Mouse (Mus musculus): ENCODE results near the gene Pif1.
A peak's percentile ranks its signal among the peaks of the same experiment; 100 is the strongest.

Gene Pif1

DNA sequence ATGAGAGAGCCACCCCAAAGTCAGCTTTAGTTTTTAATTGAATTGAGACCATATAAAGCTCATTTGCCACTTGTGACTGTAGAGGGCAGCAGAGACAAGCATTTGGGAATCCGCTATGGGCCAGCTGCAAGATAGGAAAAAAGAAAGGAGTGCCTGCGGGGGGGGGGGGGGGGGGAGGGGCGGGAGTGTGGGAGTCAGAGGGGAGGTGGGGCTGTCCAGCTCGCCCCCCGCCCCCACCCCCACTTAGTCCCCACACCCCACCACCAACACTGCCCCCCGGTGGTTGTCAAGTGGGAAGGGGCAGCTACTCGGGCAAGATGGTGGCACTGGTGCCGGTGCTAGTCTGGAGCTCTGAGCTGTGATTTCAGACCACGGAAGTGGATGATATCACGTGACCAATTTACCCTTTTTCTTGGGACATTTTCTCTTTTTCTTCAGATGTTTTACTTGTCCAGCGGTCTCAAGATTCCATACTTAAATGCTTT is 11.8 kb downstream of the Pif1 start:
- no peak for ATAC-seq (ENCODE audit: low TSS enrichment)

DNA sequence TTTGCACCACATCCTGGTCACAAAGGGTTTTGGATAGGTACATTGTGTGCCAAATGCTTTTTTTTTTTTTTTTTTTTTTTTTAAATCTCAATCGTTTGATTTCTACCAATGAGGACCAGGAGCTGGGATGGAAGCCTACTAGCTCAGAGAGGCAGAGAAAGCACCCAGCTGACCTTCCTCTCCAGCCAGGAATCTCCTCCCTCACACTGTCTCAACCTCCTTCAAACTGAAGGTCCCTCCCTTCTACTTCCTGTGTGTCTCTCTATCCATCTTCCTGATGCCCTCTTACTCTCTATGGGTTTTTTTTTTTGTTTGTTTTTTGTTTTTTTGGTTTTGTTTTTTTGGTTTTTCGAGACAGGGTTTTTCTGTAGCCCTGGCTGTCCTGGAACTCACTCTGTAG is 14.0 kb downstream of the Pif1 start:
- no peak for ATAC-seq (ENCODE audit: low TSS enrichment)

DNA sequence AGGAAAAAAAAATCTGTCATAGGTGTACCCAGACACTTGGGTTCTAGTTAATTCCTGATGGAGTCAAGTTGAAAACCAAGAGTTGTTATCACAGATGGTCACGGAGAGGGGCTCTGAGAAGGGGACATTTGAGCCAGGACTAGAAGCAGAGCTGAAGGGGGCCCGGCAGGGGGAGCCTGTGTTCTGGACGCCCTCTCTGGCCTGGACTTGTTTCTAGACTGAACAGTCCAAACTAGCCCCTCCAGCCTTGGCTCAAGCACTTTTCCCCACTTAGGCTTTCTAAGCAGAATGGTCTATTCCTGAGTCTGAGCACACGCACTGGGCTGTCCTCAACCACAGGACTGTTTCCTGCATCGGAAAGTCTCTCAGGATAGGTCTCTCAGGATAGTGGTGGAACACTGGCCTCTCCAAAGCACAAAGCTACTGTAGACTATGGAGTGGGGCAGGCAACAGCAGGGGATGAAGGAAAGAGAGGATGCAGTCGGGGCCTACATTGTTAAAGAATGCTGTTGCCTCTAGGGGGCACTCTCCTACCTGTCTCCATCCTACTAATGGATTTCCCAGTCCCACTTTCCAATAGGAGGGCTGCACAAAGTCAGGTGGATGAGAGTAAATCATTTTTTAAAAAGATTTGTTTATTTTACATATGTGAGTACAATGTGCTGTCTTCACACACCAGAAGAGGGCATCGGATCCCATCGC is 16.6 kb downstream of the Pif1 start:
- no peak for ATAC-seq (ENCODE audit: low TSS enrichment)

DNA sequence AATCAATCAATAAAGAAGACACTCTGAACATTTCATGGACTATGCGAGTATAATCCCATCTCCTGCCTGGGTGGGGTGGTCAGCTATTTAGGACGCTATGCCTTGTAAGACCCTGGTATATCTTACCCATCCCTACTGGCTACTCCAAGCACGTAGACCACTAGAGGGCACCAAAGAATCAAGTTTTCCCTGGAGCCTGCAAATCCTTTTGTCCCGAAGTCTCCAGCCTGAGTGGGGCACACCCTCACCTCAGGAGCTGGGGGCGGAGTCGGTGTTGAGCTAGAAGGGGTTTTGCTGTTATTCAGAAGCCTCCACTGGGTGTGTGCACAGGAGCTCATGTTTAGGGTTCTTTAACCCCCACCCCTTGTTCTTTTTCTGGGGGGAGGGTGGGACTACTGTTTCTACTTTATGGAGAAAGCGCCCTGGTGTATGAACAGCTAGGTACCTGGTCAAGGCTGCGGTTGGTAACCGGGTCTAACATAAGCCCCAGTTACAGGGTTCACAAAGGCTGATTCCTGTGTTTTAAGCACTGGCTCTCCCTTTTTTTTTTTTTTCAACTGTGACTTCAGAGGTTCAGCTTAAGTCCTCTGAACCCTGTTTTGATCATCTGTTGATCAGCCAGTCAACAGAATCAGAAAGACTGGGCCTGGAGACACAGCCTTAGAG is 18.6 kb downstream of the Pif1 start:
- peak; percentile 74; the same call in 1 of the 2 replicates for ATAC-seq (ENCODE audit: low TSS enrichment)

DNA sequence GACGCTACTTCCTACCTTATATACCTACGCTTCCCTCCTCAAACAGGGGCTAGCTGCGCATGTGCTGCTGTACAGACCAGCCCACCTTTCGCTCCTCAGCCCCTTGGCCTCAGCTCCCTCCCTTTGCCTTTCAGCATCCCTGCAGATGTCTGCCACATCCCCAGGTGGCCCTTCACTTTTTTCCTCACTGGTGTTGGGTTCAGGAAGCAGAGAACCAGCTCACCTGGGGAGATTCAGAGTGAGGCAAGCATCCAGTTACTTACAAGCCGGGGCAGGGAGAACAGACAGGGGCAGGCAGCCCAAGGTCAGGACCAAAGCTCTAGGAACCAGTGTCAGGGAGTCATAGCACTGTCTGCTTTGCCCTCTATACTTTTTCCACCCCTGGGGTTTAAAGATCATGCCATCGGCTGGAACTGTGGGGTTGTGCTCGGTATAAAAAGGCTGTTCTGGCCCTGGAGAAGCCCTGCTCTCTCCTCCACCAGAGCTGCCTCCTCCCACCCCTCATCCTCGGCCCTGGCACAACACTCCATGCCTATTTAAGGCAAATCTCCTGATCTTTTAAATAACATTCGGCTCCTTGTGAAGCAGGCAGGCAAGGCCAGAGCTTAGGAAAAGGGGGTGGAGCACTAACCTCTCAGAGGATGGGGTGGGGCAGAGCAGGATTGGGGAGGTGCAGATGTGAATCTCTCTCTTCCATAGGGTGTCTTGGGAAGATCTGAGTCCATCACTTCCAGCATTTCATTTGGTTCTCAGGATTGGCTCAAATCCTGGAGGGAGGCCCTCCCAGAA is 19.6 kb downstream of the Pif1 start:
- no peak for ATAC-seq (ENCODE audit: low TSS enrichment)

DNA sequence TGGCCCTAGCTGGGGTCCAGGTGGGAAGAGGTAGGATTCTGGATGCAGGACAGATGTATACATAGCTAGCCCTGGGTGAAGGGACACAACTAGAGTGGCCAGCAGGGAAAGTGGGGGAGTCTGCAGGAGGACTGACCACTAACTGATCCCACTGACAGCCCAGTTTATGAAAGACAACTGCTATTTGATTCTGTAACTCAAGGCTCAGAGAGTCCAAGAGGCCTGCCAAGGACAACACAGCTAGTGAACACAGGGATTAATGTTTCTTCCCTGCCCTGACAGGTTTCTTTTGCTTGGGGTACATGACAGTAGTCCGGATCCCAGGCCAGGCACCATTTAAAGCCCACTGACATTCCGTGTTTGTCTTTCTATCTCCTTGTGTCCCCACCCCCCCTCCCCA is 20.2 kb downstream of the Pif1 start:
- ATAC-seq (ENCODE audit: low TSS enrichment), result no peak

DNA sequence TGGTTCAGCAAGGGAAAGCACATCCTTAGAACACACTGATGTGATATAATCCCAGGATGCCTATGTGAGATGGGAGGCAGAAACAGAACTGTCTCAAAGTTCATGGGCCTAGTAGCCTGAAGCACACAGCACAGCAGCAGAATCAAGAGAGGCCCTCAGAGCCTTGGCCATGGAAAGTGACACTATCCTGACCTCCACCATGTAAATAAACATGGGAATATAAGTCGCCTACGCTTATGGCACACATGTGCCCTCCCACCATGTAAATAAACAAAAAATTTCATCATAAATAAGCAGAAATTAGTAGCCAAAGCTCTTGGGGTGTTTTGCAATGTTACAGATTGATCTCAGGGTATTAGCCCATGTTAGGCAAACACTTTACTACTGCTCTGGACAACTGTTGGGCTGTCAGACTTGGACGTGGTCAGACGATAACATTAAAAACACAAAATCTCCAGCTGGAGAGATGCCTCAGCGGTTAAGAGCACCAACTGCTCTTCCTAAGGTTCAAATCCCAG is 25.1 kb downstream of the Pif1 start:
- no peak for ATAC-seq (ENCODE audit: low TSS enrichment)

DNA sequence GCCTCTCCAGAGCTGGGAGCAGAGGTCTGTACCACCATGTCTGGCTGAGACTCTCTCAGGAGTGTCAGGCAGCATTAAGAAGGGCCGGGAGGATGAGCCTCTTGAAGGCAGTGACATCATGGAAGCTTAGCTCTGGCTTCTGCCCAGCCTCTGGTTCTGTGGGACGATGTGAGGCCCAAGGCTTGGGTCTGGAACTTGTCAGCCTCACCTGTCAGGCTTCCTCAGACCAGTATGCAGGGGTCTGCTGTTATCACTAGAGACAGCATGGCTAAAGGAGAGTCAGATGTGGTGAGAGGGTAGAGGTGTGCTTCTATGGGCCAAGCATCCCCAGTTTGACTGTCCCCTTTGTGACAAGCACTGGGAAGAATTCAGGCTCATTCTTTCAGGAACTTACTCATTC is 26.1 kb downstream of the Pif1 start:
- ATAC-seq (ENCODE audit: low TSS enrichment), result no peak

DNA sequence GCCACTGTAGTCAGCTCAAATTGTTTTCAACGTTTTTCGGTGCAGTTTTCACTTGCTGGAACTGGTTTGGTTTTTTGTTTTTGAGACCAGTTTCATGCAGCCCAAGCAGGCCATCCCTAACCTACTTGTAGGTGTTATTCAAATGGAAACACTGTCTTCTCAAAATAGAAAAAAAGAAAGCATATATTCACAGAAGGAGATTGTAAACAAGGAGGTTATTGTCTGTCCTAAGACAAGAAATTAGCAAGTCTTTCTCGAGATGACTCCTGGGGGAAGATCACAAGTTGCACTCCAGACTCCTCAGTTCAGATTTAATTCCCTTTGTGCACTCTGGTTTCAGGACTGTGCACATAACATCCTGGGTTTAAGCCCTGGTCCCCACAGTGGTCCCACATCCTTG is 32.4 kb downstream of the Pif1 start:
- no peak for ATAC-seq (ENCODE audit: low TSS enrichment)

DNA sequence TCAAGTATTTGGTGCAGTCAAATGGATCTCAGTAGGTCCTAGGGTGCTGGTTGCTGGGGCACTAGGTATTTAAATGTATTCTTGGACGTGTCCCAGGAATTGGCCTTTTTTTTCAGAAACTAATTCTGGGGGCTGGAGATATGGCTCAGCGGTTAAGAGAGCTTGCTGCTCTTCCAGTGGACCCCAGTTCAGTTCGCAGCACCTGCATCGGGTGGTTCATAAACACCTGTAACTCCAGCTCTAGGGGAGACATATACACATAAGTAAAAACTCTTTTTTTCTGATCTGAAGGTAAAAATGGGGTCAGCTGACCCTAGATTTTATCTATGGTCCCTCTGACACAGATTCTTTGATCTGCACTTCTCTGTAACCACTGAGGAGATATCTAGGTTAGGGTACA is 34.2 kb downstream of the Pif1 start:
- no peak for ATAC-seq (ENCODE audit: low TSS enrichment)

DNA sequence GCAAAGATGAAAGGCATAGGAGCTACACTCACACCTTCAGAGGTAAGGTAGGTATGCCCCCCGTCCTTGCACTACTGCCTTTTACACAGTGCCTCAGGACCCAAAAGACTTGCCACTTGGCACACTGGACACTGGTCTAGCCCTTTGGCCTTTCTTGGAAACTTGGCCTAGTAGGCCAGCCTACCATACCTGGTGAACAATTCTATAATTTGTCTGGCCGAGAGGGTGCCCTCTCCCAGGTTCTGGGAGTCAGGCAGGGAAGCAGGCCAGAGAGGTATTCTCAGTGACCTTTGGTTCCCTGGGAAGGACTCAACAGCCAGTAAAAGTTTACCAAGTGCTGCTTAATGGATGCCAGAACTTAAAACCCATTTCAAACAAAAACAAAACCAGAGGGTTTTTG is 34.7 kb downstream of the Pif1 start:
- ATAC-seq (ENCODE audit: low TSS enrichment), result no peak

DNA sequence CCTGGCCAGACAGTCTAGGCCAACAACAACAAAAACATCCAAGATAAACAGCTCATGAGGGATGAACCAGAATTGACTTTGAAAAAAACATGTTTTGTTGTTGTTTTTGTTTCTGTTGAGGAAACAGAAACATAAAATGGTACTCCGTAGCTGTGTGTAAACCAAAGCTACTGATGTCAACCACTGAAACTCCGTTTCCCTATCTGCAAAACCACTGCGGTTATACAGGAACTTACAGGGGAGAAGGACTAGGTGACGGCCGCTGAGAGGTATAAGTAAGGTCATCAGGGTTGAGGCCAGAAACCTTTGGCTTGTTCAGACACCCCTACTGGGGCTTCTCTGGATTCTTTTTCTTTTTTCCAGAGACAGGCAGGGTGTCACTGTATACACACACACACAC is 35.9 kb downstream of the Pif1 start:
- ATAC-seq (ENCODE audit: low TSS enrichment), result no peak

DNA sequence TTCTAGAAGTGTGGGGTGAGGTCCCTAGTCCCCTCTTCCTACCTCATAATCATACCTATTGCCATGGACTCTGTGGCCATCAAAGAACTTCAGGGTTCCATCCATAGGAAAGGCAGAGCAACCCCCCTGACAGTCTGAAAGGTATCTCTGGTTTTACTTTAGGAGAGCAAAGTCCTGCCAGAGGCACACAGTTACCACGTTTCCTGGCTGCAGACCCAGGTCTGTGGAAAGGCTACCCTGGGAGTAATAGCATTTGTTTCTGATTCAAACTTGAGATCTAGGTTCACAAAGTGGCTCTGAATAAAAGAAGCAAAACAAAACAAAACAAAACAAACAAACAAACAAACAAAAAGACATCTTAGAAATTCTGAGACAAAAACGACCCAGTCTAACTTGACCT is 37.3 kb downstream of the Pif1 start:
- no peak for ATAC-seq (ENCODE audit: low TSS enrichment)

DNA sequence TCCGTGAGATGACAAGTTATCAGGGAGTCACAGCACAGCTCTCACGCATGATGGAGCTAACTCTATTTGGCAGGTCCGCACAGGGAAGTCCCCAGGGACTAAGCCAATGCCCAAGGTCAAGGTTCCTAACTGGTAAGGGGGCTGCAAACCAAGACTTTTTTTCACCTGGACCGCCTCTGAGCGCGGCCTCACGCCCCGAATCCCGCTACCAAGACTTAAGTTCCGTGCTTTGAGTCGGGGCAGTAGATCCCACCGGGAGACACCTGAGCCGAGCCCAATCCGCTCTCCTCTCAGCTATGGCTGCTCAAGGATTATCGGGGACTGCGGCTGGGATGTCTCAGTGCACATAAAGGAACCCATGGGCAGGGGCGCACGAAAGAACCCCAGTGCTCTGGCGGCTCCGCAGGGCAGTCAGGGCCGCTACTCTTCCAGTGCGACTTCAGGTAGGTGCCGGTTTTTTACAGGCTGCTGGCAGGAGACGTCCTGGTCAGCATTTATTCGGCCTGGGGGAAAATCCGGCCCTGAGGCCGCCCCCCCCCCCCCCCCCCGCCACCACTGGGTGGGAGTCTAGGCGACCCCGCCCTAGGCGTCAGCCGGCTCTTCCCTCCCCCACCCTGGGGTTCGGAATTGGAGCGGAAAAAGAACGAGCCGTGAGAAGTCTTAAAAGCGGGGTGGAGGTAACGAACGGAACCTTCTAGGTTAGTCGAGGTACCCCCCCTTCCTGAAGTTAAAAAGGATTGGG is 42.2 kb downstream of the Pif1 start, which contains the start of gene Rbpms2:
TSS of gene Rbpms2 (plus strand) at position 624 of the 742 bp plus-strand sequence.
- ATAC-seq (ENCODE audit: low TSS enrichment), result no peak

DNA sequence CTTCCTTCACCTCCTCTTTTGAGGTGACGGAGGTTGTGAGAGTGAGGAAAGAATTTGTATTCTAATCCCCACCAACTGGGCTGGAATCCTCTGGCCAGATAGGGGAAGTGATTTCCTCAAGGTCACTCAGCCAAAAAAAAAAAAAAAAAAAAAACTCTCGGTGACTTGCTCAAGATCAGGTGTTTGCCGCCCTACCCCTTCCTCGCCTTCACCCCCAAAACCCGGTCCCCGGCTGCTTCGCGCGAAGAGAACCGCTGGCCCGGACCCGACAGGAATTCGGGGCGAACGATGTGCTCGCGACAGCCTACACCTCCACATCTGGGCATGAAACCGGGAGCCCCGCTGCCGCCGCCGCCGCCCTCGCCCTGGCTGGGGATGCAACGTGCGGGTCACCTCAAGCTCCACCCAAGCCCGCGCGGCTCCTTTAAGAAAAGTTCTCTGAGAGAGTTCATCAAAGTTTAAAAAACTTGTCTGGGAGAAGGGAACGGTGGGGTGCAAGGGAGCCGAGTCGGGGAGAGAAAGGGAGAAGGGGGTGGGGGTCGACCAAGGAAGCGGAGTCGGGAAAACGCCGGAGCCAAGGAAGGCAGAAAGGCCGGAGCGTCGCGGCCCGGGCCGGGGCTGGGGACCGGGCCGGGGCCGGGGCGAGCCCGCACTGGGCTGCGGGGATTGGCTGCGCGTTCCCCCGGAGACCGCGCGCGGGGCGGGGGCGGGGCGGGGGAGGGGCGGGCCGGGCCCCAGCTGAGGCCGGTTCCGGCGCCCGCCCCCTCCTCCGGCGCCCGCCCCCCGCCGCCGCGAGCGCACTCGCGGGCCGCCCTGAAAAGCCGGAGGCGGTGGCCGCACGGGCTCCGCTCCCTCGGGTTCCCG is 43.0 kb downstream of the Pif1 start:
- no peak for ATAC-seq (ENCODE audit: low TSS enrichment)

DNA sequence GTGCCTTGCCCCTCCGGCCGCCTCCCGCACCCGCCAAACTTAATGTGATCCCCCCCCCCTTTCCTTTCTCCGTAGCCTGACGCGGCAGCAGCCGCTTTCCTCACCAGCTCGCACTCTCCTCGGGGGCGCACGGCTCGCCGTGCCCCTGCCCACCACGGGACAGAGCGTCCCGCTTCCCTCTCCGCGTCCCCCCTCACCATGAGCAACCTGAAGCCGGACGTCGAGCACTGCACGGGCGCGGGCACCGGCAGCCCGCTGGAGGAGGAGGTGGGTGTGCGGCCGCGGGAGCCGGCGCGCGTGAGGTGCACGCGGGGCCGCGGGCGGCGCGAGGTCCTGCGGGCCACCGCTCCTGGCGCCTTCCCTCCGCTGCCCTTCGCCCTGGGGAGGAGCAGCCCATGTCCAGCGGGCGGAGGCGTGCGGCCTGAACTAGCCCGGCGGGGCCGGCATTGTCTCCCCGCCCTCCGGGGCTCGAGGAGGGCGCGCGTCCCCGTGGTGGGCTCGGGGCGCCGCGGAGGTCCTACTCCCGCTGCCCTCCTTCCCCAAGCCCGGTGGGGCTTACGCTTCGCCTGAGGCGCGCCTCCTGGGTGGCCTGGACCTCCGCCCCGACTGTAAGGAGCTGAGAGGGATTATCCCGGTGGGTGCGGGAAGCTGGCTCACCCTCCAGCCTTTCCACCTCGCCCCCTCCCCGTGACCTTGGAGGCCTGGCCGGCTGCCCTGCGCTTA is 43.8 kb downstream of the Pif1 start:
- no peak for ATAC-seq (ENCODE audit: low TSS enrichment)

DNA sequence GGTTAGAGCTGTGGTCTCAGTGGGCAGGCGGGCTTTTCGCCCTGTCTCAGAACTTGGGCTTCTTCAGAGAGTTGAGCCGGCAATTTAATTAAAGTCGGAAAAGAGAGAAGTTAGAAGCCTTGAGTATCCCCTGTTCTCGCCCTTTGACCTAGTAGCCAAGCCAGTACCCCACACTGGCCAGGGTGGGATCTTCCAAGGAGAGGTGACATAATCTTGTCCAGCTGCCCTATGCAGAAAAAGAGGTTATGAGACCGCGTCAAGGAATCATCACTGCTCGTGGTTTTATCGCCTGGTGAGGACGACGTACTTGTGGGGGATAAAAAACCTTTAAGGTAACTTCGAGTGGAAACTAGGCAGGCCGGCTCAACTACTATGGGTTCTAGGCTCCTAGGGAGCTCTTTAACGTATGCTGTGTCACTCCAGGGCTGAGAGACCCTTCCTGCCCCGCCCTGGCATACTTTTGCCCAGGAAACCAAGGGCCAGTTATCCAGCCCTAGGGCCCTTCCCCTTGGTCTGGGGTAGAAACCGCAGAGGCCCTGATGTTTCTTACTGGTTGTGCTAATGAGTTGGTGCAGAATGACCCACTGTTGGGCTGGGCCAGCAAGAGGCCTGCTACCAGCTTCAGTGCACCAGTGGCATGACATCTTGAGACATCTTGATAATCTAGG is 44.5 kb downstream of the Pif1 start:
- no peak for ATAC-seq (ENCODE audit: low TSS enrichment)

DNA sequence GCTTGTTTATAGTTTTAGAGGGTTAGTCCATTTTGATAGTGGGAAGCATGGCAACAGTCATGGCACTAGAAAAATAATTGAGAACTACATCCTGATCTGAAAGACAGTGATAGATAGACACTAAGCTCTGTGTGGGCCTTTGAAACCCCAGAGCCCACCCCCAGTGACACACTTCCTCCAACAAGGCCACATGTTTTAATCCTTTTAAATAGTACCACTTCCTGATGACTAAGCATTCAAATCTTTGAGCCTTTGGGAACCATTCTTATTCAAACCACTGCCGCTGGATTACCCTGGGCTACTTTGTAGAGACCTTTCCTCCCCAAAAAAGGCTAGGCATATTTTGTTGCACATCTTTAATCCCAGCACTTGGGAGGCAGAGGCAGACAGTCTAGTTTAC is 48.8 kb downstream of the Pif1 start:
- ATAC-seq (ENCODE audit: low TSS enrichment), result no peak

DNA sequence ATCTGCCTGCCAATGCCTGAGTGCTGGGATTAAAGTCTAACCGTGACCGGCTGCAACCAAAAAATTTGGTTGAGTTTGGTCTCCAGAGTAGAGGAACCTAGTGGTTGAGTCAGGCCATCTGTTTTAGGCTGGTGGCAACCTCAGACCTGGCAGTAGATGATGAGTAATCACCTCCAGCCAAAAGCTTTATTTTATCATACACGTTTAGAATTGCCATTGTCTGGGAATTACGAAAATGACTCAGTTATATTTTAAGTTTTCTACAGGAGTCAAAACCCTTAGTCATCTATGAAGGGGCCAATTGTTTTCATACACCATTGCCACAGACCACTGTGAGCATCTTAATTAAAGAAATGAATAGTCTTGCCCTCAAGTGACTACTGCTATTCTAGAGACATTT is 50.0 kb downstream of the Pif1 start:
- ATAC-seq (ENCODE audit: low TSS enrichment), result no peak

DNA sequence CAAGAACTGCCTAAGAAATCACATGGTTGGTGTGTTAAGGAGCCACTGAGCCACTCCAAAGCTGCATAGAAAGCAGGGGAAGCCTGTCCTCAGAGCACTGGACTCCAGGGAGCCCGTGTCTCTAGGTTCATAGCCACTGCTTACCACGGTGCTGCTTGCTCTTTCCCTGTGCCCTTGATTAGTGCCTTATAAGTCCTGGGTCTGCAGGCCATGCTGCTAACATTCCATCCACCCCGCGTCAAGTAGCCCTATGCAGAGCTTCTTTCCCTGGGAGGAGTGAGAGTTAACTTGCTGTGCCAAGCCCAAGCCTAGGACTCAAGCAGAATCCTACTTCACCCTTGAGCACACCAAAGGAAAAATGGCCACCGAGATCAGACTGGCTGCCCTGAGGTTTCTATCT is 52.1 kb downstream of the Pif1 start:
- ATAC-seq (ENCODE audit: low TSS enrichment), result no peak

Data from frontal cortex, adult (tissue).